Mouse (Mus musculus): ENCODE data around the gene Ripor3. TPM values are rescaled to one million over a fixed set of nuclear protein-coding genes. Genes with fewer than 3 reads are reported as not detected.
A peak's percentile ranks its signal among the peaks of the same experiment; 100 is the strongest.

The Ripor3 gene
- total RNA-seq, 2 experiments from 2014 or later: 0.33 to 0.59 TPM

DNA sequence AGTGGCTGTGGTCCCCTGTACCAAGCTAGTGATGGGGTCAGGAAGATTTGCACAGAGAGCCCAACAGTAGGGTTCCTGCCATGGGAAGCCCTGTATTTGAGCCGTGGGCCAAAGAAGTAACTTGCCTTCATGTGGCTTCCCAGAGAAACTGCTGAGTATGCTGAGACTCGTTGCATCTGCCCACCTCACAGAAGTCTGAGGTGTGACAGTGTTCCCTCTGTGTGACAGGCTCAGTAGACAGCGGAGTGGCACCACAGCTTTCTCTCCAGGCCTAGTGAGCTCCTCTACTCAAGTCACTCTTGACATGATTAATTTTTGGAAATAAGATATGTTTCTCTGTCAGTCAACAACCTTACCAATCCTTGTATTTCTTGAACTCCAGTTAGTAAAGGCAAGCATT lies 71.6 kb downstream of the Ripor3 start:
- DNase-seq (ENCODE audit: low spot score in 2 of 2): no peak

DNA sequence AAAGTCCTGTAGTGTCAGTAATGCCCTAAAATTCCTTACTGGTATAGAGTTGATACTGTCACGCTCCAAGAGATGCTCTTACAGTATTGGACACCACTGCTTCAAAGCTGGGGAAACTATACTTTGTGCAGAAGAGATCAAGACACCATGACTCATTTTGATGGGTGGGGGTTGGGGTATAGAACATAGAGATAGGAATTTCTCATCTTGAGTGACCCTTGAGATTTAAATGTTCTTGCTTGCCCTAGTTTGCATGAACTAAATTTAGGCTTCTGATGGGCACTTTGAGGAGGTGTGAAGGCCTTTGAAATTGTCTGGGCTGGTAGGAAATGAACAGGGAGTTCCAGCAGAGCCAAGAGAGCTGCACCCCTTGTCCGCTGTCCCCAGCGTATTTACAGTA lies 74.5 kb downstream of the Ripor3 start:
- DNase-seq (ENCODE audit: low spot score in 2 of 2): no peak

DNA sequence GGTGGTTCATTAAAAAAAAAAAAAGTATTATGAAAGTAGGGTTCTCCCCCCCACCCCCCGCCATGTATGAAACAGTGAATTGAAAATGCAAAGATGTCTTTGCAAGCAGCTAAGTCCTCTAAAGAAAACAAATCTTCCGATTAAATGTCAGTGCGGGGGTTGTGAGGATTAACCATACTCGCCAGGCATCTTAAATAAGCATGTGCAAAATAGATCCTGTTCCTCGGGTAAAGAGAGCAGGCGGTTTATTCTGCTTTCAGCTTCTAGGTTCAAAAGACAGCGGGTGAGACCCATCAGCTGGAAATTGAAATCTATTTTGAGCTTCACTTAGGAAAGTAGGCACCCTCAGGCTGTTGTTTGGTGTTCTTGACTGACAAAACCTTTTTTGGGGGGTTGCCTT lies 77.0 kb downstream of the Ripor3 start:
- DNase-seq (ENCODE audit: low spot score in 2 of 2): no peak

DNA sequence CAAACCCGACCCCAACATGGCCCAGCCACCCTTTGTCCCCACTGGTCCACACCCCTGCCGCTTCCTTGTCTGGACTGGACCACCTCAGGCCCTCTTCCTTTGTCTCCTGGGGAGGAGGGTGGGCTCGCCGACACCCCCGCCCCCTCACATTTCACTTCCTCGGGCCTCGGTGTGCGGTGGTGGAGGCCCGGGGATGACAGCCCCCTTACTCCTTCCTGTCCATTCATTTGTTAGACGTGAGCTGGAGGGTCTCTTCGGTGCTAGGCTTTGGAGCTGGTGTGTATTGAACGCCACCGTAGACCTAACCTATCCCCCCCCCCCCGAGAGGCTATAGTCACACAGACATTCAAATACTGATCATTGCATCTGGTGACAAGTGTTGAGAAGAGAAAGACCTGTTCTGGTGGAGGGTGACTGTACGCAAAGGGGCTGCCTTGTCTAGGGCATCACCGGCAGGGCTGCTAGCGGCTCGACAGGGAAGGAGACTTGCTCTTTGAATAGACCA lies 77.6 kb downstream of the Ripor3 start:
- DNase-seq (ENCODE audit: low spot score in 2 of 2): no peak

DNA sequence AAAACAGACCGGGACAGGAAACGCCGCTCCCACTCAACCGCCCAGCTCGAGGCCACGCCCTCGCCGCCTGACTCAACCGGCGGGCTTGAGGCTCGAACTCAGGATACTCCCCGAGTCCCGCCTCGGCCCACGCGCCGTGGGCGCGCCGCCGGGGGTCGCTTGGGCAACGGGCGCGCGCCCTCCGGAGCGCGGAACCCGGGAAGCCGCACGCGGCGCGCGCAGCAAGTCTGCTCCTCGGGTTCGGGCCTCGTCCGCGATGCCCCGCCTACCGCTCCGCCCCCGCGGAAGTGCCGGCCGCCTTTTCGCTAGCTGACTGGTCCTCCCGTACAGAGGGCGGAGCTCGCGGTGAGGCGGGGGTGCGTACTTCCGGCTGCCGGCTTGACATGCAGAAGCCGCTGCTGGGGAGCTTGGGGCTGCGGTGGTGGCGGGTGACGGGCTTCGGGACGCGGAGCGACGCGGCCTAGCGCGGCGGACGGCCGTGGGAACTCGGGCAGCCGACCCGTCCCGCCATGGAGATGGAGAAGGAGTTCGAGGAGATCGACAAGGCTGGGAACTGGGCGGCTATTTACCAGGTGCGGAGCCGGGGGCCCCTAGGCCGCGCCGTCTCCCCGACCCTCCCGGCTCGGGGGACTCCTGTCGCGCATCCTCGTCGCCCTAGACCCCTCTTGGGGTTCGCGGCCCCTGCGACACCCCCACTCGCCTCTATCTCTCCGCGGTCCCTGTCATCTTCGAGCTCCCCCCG lies 78.3 kb downstream of the Ripor3 start, which contains the start of gene Ptpn1:
Gene Ptpn1 (plus strand): TSS at position 73 of the 742 bp plus-strand sequence.
- peak; percentile 98 to 99 for DNase-seq (ENCODE audit: low spot score in 2 of 2)

DNA sequence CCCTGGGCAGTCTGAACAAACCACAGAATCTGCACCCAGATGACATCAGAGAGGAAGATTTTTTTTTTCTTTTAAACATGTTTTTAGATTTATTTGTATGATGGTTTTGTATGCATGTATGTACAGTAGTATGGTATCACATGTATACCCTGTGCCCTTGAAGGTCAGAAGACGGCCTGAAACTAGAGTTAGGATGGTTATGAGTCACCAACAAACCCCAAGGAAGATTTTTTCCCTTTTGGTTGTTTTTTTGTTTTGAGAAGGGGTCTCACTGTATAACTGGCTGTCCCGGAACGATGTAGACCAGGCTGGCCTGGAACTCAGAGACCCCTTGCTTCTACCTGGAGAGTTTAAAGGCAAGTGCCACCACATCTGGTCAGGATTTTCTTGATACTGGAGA lies 79.4 kb downstream of the Ripor3 start:
- DNase-seq (ENCODE audit: low spot score in 2 of 2): no peak

Other genes with a start within 250 kb of the Ripor3 start
- gene Ptpn1, start 78.6 kb downstream of the Ripor3 start, total RNA-seq (2021): 10 to 100 TPM; 60.8 to 62.7 TPM
- 1 to 10 TPM; 5.5 to 5.7 TPM for gene Pard6b, start 70.4 kb upstream of the Ripor3 start, total RNA-seq (2021)
- gene Adnp, start 196.5 kb upstream of the Ripor3 start, total RNA-seq (2021): 10 to 100 TPM; 73.0 to 78.9 TPM
- gene Gm20716, start 219.7 kb upstream of the Ripor3 start, total RNA-seq (2021): 10 to 100 TPM; 36.4 to 37.0 TPM
- gene Dpm1, start 220.0 kb upstream of the Ripor3 start, total RNA-seq (2021): 10 to 100 TPM; 59.3 to 60.8 TPM
- 10 to 100 TPM; 18.5 to 18.9 TPM for gene Mocs3, start 220.0 kb upstream of the Ripor3 start, total RNA-seq (2021)